Mouse (Mus musculus) granulocyte monocyte progenitor cell, adult 5-6 weeks (primary cell): ENCODE results near the gene Cbx8. TPM values are rescaled to one million over a fixed set of nuclear protein-coding genes. Genes with fewer than 3 reads are reported as not detected.

Experiments used
- ATAC-seq: replicated peaks from 2 replicates; pipeline ENCODE4 v1.8.0; 2016; ENCODE audit warnings: mild to moderate bottlenecking, moderate TSS enrichment, inconsistent platforms; ENCODE audit not compliant: poor library complexity, severe bottlenecking
- total RNA-seq, 2 experiments: library from RNA; stranded (forward) in 1 of 2; stranded (reverse) in 1 of 2; fragments of 200-712, 200-1000 nt in 1 of 2; fragments of >200 nt in 1 of 2; fragmentation: Nextera tagmentation in 1 of 2; gene quantifications; 2 replicates each; pipeline ENCODE4 v1.2.3; 2014 to 2017

Cbx8 gene
- total RNA-seq, 2 experiments from 2014 or later = 3.2 to 3.6 TPM

DNA sequence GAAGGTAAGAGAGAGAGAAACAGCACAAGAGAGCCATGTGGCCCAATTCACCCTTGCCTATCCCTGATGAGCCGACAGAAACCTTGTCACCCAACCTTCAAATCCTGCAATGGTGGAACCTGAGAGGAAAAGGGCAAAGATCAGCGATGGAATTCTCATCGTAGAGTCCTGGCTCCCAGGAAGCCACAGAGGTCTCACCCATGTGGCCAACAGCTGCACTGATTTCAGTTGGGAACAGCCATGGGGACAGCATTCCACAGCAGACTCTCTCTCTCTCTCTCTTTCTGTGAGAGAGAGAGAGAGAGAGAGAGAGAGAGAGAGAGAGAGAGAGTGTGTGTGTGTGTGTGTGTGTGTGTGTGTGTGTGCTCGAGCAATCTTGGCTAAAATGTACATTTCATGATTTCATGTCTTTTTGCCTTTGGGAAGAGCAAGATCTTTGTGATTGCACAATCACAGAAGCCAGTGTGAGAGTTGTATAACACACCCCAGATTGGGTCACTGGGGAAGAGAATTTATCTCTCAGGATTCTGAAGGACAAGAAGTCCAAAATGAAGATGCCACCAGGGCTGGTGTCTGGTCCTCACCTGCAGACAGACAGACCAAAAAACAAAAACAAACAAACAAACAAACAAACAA, 39.2 kb downstream of the Cbx8 start:
- ATAC-seq = no peak

- no peak for ATAC-seq
Observed at GRCm38 (mm10) chr11:119000877-119001276, 39.9 kb downstream of the Cbx8 start.

DNA sequence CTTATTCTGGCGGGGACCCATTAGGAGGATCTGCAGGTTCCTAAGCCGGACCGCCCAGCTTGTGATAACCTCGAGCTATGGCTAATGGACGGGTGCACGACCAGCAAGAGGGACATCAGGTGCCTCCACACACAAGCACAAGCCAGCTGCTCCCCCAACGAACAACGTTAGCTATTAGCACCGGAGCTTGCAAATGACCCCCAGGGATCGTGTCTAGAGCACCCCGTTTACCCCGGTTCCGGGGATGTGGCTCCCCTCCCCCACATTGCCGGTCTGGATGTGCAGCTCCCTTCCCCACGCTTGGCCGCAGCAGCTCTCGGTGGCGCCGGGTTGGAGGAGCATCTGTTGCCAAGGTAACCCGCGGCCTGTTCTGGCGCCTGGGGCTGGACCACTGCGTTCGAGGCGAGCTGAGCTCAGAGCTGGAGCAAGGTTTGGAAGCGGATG, 41.4 kb downstream of the Cbx8 start:
- no peak for ATAC-seq

DNA sequence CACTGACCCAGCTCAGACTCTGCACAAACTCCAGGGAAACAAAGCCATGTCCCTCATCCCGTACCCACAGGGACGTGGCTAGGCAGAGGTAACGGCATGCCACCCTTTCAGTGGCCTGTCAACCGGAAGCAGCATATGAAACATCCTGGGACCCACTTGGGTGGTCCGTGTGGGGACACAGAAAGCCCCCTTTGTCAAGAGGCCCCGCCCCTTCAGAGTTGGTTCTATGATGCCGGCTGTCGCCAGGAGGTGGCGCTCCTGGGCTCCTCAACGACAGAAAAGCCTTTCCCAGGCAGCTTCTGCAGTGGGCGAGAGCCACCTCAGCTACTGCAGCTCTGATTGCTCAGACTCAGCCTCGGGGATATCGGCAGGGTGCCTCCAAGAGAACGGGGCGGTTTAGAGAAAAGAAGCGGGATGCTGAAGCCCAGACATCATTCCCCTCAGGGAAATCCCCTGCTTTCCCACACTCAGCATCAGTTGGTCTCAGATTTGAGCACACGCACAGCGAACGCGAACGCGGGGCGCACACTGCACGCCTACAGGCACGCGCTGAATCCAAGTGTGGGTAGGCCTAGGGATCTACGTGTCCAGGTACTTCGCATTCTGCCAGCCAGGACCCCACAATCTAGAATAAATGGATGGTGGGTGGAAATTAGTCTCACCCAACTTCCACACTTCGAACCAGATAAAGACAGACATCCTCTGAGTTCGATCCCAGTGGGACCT, 42.1 kb downstream of the Cbx8 start:
- peak; percentile 74 for ATAC-seq

DNA sequence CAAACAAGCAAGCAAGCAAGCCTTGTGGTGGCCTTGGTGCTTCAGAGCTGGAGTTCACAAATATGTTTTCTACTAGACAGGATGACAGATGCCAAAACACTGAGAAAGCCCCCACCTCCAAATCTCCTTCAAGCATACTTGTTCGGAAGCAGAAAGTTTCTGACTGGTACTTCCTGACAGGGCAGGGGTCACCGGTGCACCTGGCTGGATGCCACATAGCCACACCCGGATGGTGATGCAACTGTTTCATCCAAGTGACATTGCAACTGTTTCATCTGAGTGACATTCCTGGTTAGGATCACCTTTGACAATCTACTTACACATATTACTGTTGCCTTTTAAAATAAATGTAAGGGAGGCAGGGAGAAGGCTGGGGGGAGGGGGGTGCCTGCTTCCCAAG, 43.6 kb downstream of the Cbx8 start:
- no peak for ATAC-seq

DNA sequence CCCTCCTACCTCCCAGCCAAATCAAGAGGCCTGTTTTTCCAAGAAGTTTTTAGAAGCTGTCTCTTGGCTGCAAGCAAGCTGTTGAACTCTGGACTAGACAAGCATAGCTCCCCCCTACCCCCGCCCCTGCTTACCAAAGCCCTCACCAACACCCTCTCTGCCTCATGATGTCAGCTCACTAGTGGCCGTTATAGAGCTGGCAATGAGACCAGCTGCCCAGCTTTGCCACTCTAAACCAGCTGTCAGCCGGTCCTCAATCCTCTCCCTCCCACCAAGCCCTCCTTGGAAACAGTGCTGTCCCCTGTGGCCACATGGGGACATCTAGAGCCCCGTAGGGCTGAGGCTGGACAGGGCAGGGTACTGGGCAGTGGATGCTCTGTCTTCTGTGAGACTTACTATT, 45.3 kb downstream of the Cbx8 start:
- ATAC-seq = no peak

GRCm38 (mm10) chr11:118992781-118993180, 48.0 kb downstream of the Cbx8 start:
- ATAC-seq = no peak

DNA sequence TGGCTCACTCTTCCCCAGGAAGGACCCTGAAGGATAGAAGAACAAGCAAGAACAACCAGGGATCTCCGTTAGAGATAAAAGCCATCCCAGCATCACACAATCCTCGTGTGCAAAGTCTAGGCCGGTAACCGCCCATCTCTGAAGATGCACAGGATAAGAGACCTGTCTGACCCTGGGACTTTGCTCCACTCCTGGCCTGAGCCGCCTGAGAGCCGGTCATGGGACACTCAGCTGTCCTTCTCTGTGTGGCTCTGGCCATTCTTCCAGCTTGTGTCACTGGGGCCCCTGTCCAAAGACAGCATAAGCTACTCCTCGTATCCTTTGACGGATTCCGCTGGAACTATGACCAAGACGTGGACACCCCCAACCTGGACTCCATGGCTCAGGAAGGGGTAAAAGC, 52.8 kb downstream of the Cbx8 start, which contains the start of gene Enpp7:
TSS of gene Enpp7 (plus strand) at position 190 of the 400 bp plus-strand sequence.
- no peak for ATAC-seq

Other genes with a start within 250 kb of the Cbx8 start
- gene Rbfox3, start 129.4 kb downstream of the Cbx8 start, total RNA-seq (2014; fragmentation: Nextera tagmentation) = not detected in 2 replicates
- not detected in 2 replicates for gene Rbfox3, start 129.4 kb downstream of the Cbx8 start, total RNA-seq (2017)
- not detected in 2 replicates for gene Enpp7, start 52.8 kb downstream of the Cbx8 start, total RNA-seq (2014; fragmentation: Nextera tagmentation)
- gene Enpp7, start 52.8 kb downstream of the Cbx8 start, total RNA-seq (2017) = not detected in 2 replicates
- gene Cbx2, start 18.0 kb downstream of the Cbx8 start, total RNA-seq (2014; fragmentation: Nextera tagmentation) = 0.88 and 5.0 TPM in 2 replicates
- gene Cbx2, start 18.0 kb downstream of the Cbx8 start, total RNA-seq (2017) = 2.1 and 2.6 TPM in 2 replicates
- gene Cbx4, start 45.3 kb upstream of the Cbx8 start, total RNA-seq (2014; fragmentation: Nextera tagmentation) = 15.8 and 18.8 TPM in 2 replicates
- 27.4 and 38.2 TPM in 2 replicates for gene Cbx4, start 45.3 kb upstream of the Cbx8 start, total RNA-seq (2017)
- 3.3 and 8.6 TPM in 2 replicates for gene Tbc1d16, start 187.5 kb upstream of the Cbx8 start, total RNA-seq (2014; fragmentation: Nextera tagmentation)
- gene Tbc1d16, start 187.5 kb upstream of the Cbx8 start, total RNA-seq (2017) = 2.1 and 3.0 TPM in 2 replicates
- gene Ccdc40, start 187.6 kb upstream of the Cbx8 start, total RNA-seq (2014; fragmentation: Nextera tagmentation) = 7.3 and 12.0 TPM in 2 replicates
- 9.0 and 11.8 TPM in 2 replicates for gene Ccdc40, start 187.6 kb upstream of the Cbx8 start, total RNA-seq (2017)
- 35.8 and 47.2 TPM in 2 replicates for gene Gaa, start 226.9 kb upstream of the Cbx8 start, total RNA-seq (2014; fragmentation: Nextera tagmentation)
- 27.4 and 31.6 TPM in 2 replicates for gene Gaa, start 226.9 kb upstream of the Cbx8 start, total RNA-seq (2017)